Mouse (Mus musculus): ENCODE data around the gene Cdc25a.

The Cdc25a gene

GRCm38 (mm10) chr9:109874797-109875691 is at the start of gene Cdc25a:
Gene Cdc25a, plus strand, starts transcription at chr9:109875579.
- peak; percentile 88 to 98 for DNase-seq (ENCODE audit: low spot score in 2 of 2)

DNA sequence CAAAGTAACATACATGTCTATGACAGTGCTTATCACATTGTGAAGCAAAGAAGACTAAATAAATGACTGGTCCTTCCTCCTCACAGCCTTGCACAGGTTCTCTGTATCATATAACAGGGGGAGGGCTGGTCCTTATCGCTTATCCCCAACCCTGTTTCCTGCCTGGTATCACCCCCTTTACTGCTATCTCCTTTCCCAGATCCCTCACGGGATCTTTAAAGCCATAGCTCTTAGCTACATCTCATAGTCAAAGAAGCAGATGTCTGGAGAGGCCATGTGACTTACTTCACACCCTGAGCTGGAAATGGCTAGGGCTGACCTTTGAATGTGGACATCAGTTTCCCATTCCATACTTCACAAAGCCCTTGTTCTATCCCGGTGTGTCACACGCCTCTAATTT is 49.6 kb upstream of the Cdc25a start:
- no peak for DNase-seq (ENCODE audit: low spot score in 2 of 2)

GRCm38 (mm10) chr9:109826181-109826580 is 49.2 kb upstream of the Cdc25a start:
- DNase-seq (ENCODE audit: low spot score in 2 of 2): no peak

- DNase-seq (ENCODE audit: low spot score in 2 of 2): peak; percentile 64 to 78
Measured at GRCm38 (mm10) chr9:109832391-109833087, 42.8 kb upstream of the Cdc25a start, which contains the start of gene Nme6. Gene Nme6, plus strand, starts transcription at chr9:109832749.

DNA sequence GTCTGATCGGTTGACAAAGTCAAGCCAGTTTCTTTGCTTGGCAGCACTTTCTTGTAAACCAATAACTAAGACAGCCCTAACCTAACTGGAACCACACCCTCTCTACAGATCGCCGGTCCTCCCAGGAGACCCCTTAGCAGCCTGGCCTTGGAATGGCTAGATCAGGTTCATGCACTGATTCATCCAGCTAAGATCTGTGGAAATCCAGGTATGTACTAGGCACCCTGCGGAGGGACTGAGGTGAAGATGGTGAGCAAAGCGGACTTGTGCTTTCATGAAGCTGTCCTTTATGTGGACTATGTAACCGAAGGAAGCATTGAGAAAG is 42.3 kb upstream of the Cdc25a start:
- no peak for DNase-seq (ENCODE audit: low spot score in 2 of 2)

- DNase-seq (ENCODE audit: low spot score in 2 of 2): peak in 1 of 2 experiments; percentile 14
Measured at GRCm38 (mm10) chr9:109849312-109849758, 26.0 kb upstream of the Cdc25a start, which contains the start of gene Camp. Gene Camp, minus strand, starts transcription at chr9:109849617.

DNA sequence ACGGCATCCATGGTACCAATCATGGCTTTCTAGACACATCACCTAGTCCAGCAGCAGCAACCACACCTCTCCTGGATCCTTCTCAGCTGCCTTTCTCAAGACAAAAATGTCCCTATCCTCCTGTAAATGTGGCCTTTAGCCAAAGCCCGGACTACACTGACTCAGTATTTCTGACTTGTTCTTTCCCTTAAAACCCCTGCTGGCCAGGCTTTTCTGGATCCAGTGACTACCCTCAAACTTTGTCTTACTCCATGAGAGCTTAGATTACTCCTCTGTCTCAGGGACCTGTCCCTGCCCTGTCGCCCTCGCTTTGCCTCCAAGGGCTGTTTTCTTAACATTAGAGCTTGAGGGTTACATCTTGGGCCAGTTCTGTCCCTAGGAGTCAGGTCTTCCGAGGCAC is 25.3 kb upstream of the Cdc25a start:
- DNase-seq (ENCODE audit: low spot score in 2 of 2): no peak

DNA sequence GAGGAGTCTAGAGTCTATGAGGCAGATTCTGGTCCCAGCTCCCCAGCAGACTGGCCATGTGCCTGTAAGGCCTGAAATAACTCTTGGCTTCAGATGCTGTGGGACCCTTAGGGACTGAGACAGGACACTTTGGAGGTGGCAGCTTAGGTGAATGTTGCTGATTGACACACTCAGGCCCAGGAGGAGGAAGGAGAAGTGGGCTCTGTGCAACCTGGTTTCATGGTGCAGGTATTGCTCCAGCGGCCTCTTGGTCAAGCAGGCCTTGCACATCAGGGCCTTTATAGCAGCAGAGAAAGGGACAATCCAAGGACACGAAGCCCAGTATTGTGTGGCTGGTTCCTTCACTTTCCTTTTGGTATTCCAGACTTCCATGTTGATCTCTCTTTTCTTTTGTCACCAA is 21.0 kb upstream of the Cdc25a start:
- DNase-seq (ENCODE audit: low spot score in 2 of 2): no peak

DNA sequence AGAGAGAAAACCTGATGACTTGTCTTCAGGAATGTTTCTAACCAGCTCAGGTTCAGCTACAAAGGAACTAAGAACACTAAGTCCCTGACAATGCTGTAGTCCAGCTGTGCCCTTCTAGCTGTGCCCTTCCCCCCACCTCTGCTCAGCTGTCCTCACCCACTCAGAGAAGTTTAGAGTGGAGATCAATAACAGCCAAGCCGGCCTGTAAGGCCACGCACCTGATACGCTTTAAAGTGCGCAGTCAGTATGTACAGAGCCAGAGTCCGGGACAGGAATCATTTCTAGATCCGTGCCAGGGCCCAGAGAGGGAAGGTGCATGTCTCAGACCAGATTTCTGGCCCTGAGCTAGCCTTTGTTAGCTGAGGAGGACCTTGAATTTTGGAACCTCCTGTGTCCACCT is 19.4 kb upstream of the Cdc25a start:
- no peak for DNase-seq (ENCODE audit: low spot score in 2 of 2)

- peak; percentile 80 to 85 for DNase-seq (ENCODE audit: low spot score in 2 of 2)
Measured at GRCm38 (mm10) chr9:109862397-109863044, 12.9 kb upstream of the Cdc25a start.

GRCm38 (mm10) chr9:109863085-109863484 is 12.3 kb upstream of the Cdc25a start:
- no peak for DNase-seq (ENCODE audit: low spot score in 2 of 2)

GRCm38 (mm10) chr9:109866218-109866617 is 9.2 kb upstream of the Cdc25a start:
- no peak for DNase-seq (ENCODE audit: low spot score in 2 of 2)

GRCm38 (mm10) chr9:109870983-109871572 is 4.3 kb upstream of the Cdc25a start:
- DNase-seq (ENCODE audit: low spot score in 2 of 2): no peak

DNA sequence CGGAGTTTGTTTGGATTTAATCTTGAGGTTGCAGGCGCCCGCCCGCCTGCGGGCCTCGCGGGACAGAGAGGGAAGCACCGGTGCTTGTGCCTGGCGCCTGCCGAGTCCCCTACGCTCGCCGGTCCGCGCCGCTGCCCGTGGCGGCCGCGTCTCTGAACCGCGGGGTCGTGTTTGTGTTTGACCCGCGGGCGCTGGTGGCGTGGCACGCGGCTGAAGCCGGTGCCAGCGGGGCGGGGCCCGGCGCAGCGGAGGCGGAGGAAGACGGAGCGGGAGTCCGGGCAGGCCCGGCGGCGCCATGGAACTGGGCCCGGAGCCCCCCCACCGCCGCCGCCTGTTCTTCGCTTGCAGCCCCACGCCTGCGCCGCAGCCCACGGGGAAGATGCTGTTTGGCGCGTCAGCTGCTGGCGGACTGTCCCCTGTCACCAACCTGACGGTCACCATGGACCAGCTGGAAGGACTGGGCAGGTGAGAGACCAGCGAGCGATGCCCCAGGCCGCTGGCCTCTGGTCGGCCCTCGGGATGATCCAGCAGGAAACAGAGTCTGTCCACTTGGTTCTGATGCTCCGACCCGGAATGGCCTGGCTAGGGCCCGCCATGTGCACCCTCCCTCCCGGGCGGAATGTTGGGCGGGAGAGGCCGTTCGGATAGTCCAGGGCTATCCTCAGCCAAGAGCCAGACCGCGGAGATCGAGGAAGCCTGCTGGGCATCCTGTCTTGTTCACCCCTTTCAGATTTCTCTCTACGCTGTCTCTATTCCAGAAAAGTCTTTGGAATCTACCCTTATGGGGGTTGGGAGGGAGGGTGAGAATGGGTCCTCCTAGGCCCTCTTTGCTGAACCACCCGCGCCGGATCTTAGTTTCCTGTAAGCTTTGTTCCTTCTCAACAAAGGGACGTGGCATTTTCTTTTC is 569 bp downstream of the Cdc25a start:
- peak in 1 of 2 experiments; percentile 66 for DNase-seq (ENCODE audit: low spot score in 2 of 2)

DNA sequence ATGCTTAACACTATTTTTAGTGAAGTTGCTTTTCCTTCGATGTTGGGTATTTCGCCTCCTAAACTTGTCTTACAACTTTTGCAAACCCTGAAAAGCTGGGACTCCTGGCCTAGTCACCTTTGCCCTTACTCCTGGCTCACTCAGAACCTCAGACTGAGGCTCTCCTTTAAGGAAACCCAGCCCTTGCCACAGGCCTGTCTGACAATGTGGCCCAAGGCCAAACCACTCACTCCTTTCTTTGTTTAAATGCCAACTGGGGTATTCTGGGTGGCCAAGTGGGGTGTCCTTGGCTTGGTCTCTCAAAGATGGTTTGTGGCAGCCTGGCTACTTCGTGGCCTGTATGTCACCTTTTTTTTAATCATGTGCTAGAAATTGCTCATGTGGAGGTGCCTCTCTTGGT is 1.4 kb downstream of the Cdc25a start:
- DNase-seq (ENCODE audit: low spot score in 2 of 2): peak in 1 of 2 experiments; percentile 16

DNA sequence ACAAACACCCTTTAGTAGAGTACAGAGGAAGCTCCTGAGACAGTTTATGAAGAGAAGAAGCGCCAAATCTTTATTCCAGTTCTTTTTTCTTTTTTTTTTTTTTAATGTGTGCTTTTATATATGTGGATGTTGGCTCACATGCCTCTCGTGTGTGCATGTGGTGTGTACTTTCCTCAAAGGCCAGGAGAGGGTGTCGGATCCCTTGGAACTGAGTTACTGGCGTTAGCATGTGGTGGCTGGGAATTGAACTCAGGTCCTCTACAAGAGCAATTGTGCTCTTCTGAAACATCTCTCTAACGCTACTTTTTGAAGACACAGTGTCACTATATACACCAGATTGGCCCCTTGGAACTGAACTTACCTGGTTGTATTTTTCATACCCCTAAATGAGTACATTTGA is 2.3 kb downstream of the Cdc25a start:
- DNase-seq (ENCODE audit: low spot score in 2 of 2): no peak

DNA sequence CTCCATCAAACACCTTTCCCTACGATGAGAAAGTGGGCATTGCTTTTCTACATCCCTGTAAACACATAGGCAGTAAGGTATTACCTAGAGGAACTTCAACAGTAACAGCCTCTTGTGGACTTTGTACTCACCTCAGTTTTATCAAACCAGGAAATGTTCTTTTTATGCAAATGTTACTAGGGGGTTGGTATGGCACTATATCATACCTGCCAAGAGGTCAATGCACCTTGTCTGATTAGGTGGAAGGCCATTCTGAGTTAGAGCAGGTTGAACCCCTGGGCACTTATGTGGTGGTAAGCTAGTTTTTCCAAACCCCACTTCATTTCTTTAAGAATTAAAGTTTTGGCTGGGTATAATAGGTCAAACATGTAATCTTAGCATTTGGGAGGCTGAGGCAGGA is 3.9 kb downstream of the Cdc25a start:
- DNase-seq (ENCODE audit: low spot score in 2 of 2): no peak

GRCm38 (mm10) chr9:109886259-109886658 is 10.9 kb downstream of the Cdc25a start:
- DNase-seq (ENCODE audit: low spot score in 2 of 2): no peak

- no peak for DNase-seq (ENCODE audit: low spot score in 2 of 2)
Measured at GRCm38 (mm10) chr9:109887321-109887720, 11.9 kb downstream of the Cdc25a start.

DNA sequence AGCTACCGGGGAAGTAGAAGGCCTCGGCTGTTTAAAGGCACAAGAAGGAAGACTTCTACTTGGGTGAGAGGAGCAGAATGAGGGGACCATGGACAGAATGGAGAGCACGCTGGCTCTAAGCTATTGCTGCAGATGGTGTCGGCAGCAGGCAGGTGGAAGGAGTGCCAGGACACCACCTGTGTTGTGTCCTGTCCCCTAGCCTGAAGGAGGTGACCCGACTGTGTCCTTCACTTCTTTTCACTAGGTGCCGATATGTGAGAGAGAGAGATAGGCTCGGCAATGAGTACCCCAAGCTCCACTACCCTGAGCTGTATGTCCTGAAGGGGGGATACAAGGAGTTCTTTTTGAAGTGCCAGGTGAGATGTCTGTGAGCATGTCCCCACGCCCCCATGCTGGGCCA is 16.1 kb downstream of the Cdc25a start:
- DNase-seq (ENCODE audit: low spot score in 2 of 2): no peak

Data from cerebellum, postnatal 4 days (tissue).